Mouse (Mus musculus): ENCODE measurements around the gene Creb3.

Creb3 gene

GRCm38 (mm10) chr4:43558028-43558630 is 4.0 kb upstream of the Creb3 start:
- peak; percentile 72 for DNase-seq (ENCODE audit: low spot score)

DNA sequence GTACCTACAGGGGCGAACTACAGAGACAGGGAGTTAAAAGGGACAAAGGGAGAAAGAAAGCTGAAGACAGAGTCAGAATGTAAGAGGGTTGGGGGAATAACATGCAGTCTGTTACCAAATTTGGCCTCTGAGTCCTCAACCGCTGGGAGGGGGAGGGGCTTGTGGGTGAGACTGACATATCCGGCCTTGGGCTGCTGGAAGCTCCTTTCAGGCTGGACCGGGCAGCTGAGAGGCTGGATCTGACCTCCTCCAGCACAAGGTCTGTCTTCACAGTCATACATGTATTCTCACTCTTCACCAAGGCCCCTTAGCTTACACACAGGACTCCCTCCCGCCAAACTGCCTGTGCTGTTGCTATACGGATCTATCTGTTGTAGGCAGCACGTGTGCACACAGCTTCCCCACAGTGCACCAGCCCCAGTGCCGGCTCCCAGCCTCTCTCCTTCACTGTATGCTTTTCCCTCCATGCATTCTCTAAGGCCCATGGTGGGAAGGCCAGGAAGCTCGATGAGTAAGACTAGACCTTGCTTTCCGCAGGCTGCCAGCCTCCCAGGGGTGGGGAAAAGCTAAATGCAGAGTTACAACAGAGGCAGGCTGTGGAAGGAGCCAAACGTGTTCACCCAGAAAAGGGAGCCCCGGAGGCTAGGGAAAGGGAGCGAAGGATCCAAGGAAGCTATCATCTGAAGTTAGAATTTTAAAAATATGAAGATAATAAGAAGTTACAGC is 3.3 kb upstream of the Creb3 start:
- DNase-seq (ENCODE audit: low spot score) = peak; percentile 82

- no peak for DNase-seq (ENCODE audit: low spot score)
Observed at GRCm38 (mm10) chr4:43559519-43560242, 2.5 kb upstream of the Creb3 start.

- peak; percentile 78 for DNase-seq (ENCODE audit: low spot score)
Observed at GRCm38 (mm10) chr4:43560243-43560611, 1.9 kb upstream of the Creb3 start.

- DNase-seq (ENCODE audit: low spot score) = no peak
Observed at GRCm38 (mm10) chr4:43560976-43561375, 1.2 kb upstream of the Creb3 start.

DNA sequence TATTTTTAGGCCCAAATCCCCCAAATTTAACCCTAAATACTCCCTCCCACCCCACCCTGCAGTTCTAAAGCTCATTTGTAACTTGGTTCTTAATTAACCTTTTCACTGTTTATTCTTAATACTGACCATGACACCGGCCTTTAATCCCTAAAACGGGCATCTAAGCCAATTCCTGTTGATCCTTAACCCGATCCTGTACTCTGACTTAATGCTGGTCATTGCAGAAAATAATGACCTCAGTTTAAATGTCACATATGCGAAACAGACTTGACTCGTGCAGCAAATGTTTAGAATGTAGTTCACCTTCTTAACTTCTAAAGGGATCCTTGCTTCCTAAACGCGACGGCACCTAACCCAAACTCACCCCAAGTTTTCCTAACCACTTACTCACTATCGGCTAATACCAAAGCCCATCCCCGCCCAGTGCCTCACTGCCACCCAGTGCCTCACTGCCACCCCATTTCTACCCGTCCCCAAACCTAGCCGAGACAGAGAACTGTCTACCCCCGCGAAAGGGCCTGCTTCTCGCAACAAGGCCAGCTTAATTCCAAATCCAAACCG is 616 bp upstream of the Creb3 start:
- no peak for DNase-seq (ENCODE audit: low spot score)

DNA sequence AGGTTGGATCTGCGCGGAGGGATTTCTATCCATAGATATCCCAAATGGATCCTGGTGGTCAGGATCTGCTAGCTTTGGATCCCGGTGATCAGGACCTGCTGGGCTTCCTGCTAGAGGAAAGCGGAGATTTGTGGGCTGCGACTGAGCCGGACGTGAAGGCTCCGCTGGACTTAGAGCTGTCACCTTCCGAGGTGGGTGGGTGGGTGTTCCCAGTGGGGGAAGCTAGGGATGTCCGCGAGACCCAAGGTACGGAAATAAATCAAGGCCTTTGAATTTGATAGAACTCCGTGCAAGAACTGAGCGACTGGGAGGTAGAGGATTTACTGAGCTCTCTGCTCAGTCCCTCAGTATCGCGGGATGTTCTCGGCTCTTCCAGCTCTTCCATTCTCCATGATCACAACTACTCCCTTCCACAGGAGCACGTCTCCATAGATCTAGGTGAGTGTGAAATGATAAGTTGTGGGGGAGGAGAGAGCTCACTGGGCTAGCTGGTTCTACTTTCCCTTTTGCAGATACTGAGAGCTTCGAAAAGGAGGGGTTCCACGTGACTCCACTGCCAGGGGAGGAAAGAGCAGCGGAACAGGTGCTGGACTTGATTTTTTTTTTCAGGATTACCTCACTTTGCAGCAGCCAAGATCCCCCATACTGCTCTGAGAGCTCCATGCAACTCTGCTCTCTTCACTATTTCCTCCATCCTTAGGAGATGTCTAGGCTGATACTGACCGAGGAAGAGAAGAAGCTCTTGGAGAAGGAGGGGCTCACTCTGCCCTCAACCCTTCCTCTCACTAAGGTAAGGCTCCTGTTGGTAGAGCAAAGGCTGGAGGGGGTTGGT is 853 bp downstream of the Creb3 start:
- no peak for DNase-seq (ENCODE audit: low spot score)

- no peak for DNase-seq (ENCODE audit: low spot score)
Observed at GRCm38 (mm10) chr4:43563601-43563875, 1.4 kb downstream of the Creb3 start.

GRCm38 (mm10) chr4:43564231-43564630 is 2.1 kb downstream of the Creb3 start:
- no peak for DNase-seq (ENCODE audit: low spot score)

DNA sequence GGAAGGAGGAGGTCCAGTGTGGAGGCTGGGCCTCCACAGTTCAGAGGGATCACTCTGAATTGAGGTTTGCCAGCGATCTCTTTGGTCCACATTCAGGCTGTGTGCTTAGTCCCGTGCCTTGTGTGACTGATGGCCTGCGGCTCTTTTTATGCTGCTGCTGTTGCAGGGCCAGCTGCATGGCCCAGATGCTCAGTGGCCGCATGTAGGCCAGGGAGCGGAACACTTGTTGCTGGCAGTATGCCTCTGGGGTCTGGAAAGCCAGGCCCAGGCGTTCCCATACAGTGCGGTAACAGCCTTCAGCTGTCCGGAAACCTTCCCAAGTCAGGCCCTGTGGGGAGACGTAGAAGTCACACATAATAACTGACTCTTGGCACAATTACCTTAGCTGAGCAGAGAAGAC is 5.0 kb downstream of the Creb3 start:
- DNase-seq (ENCODE audit: low spot score) = no peak

DNA sequence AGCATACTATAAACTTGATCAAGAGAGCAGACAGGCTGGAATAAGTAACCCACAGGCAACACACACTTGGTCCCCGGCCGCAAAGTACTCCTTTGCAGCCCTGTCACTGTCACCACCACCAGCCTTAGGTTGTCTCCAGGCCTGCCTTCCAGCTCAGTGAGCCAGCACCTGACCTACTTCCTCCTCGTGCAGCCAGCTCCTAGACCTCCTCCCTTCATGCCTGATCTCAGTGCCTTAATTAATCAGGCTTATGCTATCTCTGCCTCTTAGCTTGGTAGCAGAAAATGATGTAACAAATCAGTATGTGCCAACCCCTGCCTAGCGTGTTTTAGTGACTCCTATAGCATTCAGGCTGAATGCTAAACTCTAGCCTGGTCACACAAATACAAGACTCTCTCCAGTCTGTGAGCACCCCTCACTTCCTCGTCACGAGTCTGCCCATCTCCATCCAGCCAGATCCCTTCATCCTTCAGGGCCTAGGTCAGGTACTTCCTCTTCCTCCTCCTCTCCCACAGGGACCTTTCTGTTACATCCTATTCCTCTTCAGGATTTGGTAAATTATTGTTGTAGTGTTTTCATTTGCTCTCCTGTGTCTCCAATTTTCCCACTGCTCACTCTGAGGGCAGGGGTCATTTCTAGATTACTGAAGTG is 9.4 kb downstream of the Creb3 start:
- DNase-seq (ENCODE audit: low spot score) = no peak

- no peak for DNase-seq (ENCODE audit: low spot score)
Observed at GRCm38 (mm10) chr4:43573561-43573960, 11.4 kb downstream of the Creb3 start.

DNA sequence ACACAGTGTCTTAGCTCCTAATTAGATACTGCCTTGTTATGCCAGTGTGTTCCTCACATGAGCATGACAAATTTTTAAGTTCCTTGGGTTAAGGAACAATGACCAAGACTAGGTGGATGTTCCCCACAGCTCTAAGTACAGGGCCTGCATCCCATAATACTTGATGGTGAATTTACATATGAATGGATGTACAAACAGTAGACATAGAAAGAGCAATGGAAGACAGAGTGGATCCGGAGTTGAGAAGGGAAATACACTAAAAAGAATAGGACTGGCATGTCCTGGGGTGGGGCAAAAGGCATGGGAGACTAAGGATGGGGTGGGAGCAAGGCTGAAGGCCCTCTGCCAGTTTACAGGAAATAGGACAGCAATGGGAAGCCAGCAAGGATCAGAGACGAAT is 13.2 kb downstream of the Creb3 start:
- DNase-seq (ENCODE audit: low spot score) = no peak

- DNase-seq (ENCODE audit: low spot score) = no peak
Observed at GRCm38 (mm10) chr4:43577237-43577881, 15.2 kb downstream of the Creb3 start.

GRCm38 (mm10) chr4:43578376-43579204 is 16.5 kb downstream of the Creb3 start, which contains the start of the genes Rgp1 and Gba2:
Rgp1 (plus strand) TSS chr4:43578715.
Gba2 (minus strand) TSS chr4:43578873.
- DNase-seq (ENCODE audit: low spot score) = peak; percentile 91

DNA sequence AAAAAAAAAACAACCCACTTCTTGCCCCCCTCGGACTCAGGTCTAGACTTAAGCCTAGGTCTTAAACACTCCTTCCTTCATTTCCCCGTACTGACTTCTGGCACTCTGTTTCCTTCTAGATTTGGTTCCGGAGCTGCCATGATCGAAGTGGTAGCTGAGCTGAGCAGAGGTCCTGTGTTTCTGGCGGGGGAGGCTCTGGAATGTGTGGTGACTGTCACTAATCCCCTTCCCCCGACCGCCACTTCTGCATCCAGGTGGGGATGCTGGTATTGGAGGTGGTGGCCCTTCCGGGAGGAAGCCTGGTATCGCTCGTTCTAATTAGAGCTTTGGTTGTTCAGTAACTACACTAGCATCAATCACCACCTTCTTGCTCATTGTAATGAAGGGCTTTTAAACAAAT is 17.1 kb downstream of the Creb3 start:
- DNase-seq (ENCODE audit: low spot score) = no peak

DNA sequence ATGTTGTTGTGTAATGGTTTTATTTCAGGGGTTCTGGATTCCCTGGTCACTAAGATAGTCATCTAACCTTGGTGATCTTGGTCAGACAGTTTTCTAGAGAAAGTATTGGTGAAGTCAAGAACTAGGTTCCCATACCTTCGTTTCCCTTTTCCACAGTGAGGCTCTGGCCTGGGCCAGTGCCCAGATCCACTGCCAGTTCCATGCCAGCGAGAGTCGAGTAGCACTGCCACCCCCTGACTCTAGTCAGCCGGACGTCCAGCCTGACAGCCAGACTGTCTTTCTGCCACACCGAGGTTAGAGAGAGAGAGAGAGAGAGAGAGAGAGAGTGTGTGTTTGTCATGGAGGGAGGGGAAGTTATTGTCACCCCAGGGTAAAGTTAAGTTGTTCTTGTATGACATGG is 17.6 kb downstream of the Creb3 start:
- no peak for DNase-seq (ENCODE audit: low spot score)

- no peak for DNase-seq (ENCODE audit: low spot score)
Observed at GRCm38 (mm10) chr4:43580721-43581120, 18.6 kb downstream of the Creb3 start.

DNA sequence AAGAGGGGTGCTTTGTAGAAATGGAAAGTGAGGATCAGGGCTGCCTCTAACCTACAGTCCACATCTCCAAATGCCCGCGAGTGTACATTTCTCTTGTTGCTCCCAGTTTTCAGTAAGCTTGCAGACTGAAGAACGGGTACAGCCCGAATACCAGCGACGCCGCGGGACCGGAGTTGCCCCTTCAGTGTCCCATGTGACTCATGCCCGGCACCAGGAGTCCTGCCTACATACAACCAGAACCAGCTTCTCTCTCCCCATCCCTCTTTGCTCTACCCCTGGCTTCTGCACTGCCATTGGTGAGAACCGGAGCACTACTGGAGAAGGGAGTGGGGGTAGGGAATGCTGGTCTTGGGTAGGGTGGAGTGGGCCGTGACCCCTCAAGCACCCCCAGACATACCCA is 19.2 kb downstream of the Creb3 start:
- no peak for DNase-seq (ENCODE audit: low spot score)

DNA sequence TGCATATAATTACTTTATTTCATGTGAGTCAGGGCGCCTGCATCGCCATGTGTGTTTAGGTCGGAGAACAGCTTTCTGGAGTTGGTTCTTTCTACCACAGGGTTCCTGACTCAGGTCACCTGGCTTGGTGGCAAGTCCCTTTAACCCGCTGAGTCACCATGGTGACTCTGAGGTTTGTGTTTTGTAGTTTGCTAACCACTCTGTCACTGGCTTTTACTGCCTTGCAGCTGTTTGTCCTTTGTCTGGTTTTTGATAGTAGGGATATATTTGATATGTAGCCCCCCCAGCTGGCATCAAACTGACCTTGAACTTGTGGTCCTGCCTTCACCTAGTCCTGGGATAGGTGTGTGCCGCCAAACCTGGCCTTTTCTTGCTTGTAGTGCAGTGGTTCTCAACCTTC is 20.1 kb downstream of the Creb3 start:
- DNase-seq (ENCODE audit: low spot score) = no peak
